Mouse (Mus musculus): Measurements from ENCODE around the gene Gm13691. TPM values are rescaled to one million over a fixed set of nuclear protein-coding genes. Genes with fewer than 3 reads are reported as not detected.
A peak's percentile ranks its signal among the peaks of the same experiment; 100 is the strongest.
"Not testable (repeated sequence)": the region's sequence is repeated elsewhere in the genome, so short reads cannot be mapped to it uniquely, and the experiment has no call there.

The Gm13691 gene
- not detected for total RNA-seq (2018; cell fraction: chromatin; rRNA removed)
- total RNA-seq (2018; cell fraction: cytosol; rRNA removed) = not detected
- total RNA-seq (2018; cell fraction: nucleus; rRNA removed) = not detected
- polyA plus RNA-seq (2018) = not detected in 3 replicates

- not testable (repeated sequence) for H3K36me3 ChIP-seq (ENCODE audit: inconsistent target); H3K79me2 ChIP-seq (ENCODE audit: inconsistent target); H3K4me3 ChIP-seq (ENCODE audit: inconsistent target); H3K27ac ChIP-seq
- no CpG with 5 or more reads among the region's 6 CpGs for WGBS (ENCODE audit: missing documents)
Measured at GRCm38 (mm10) chr2:83990253-83990652, at the start of gene Gm13691. TSS of gene Gm13691 (plus strand) at chr2:83990553.

- Histone ChIP-seq H3K4me3 (ENCODE audit: inconsistent target) (peak within 1 kb of the TSS; percentile 1; the same call in 1 of the 2 replicates), H3K79me2 (ENCODE audit: inconsistent target) (no peaks in the 10 kb centered on the region), H3K36me3 (ENCODE audit: inconsistent target) (no peaks in the 10 kb centered on the region), H3K27ac (no peak within 1 kb of the TSS)
- 3% methylated on average over 18 of the region's 20 CpGs for WGBS (ENCODE audit: missing documents)
Measured at GRCm38 (mm10) chr2:83940931-83941361, 49.4 kb upstream of the Gm13691 start, which contains the start of gene Zswim2. TSS of gene Zswim2 (minus strand) at chr2:83941228.

GRCm38 (mm10) chr2:83941378-83941777 is 49.0 kb upstream of the Gm13691 start:
- WGBS (ENCODE audit: missing documents) = 9% methylated on average over 2 of the region's 3 CpGs
- H3K4me3 ChIP-seq (ENCODE audit: inconsistent target) = 0 out of 2 replicates have a peak overlapping the region, but pooled peaks have one; percentile 1
- no peaks in the 10 kb centered on the region for H3K36me3 ChIP-seq (ENCODE audit: inconsistent target)
- H3K79me2 ChIP-seq (ENCODE audit: inconsistent target) = no peaks in the 10 kb centered on the region
- H3K27ac ChIP-seq = no peak overlapping the region

GRCm38 (mm10) chr2:83941792-83942191 is 48.6 kb upstream of the Gm13691 start:
- H3K36me3 ChIP-seq (ENCODE audit: inconsistent target) = no peaks in the 10 kb centered on the region
- H3K4me3 ChIP-seq (ENCODE audit: inconsistent target) = no peak overlapping the region
- WGBS (ENCODE audit: missing documents) = 30% methylated on average over 4 of the region's 4 CpGs
- no peaks in the 10 kb centered on the region for H3K79me2 ChIP-seq (ENCODE audit: inconsistent target)
- H3K27ac ChIP-seq = no peak overlapping the region

GRCm38 (mm10) chr2:83955393-83955792 is 35.0 kb upstream of the Gm13691 start, which contains the start of gene Gm13698:
TSS of gene Gm13698 (plus strand) at chr2:83955693.
- H3K79me2 ChIP-seq (ENCODE audit: inconsistent target); H3K4me3 ChIP-seq (ENCODE audit: inconsistent target); H3K36me3 ChIP-seq (ENCODE audit: inconsistent target); H3K27ac ChIP-seq: not testable (repeated sequence)
- no CpG with 5 or more reads among the region's 6 CpGs for WGBS (ENCODE audit: missing documents)

GRCm38 (mm10) chr2:83961203-83961602 is 29.1 kb upstream of the Gm13691 start, which contains the start of gene Gm13693:
TSS of gene Gm13693 (plus strand) at chr2:83961503.
- no CpG with 5 or more reads among the region's 6 CpGs for WGBS (ENCODE audit: missing documents)
- not testable (repeated sequence) for H3K36me3 ChIP-seq (ENCODE audit: inconsistent target); H3K27ac ChIP-seq; H3K79me2 ChIP-seq (ENCODE audit: inconsistent target); H3K4me3 ChIP-seq (ENCODE audit: inconsistent target)

GRCm38 (mm10) chr2:83967013-83967412 is 23.3 kb upstream of the Gm13691 start, which contains the start of gene Gm13695:
TSS of gene Gm13695 (plus strand) at chr2:83967313.
- not testable (repeated sequence) for H3K4me3 ChIP-seq (ENCODE audit: inconsistent target); H3K79me2 ChIP-seq (ENCODE audit: inconsistent target); H3K27ac ChIP-seq; H3K36me3 ChIP-seq (ENCODE audit: inconsistent target)
- WGBS (ENCODE audit: missing documents) = no CpG with 5 or more reads among the region's 6 CpGs

- not testable (repeated sequence) for H3K4me3 ChIP-seq (ENCODE audit: inconsistent target); H3K79me2 ChIP-seq (ENCODE audit: inconsistent target); H3K36me3 ChIP-seq (ENCODE audit: inconsistent target); H3K27ac ChIP-seq
- WGBS (ENCODE audit: missing documents) = no CpG with 5 or more reads among the region's 6 CpGs
Measured at GRCm38 (mm10) chr2:83972823-83973222, 17.5 kb upstream of the Gm13691 start, which contains the start of gene Gm13696. TSS of gene Gm13696 (plus strand) at chr2:83973123.

- not testable (repeated sequence) for H3K4me3 ChIP-seq (ENCODE audit: inconsistent target); H3K79me2 ChIP-seq (ENCODE audit: inconsistent target); H3K36me3 ChIP-seq (ENCODE audit: inconsistent target); H3K27ac ChIP-seq
- no CpG with 5 or more reads among the region's 6 CpGs for WGBS (ENCODE audit: missing documents)
Measured at GRCm38 (mm10) chr2:83978633-83979032, 11.7 kb upstream of the Gm13691 start, which contains the start of gene Gm13694. TSS of gene Gm13694 (plus strand) at chr2:83978933.

GRCm38 (mm10) chr2:83984443-83984842 is 5.9 kb upstream of the Gm13691 start, which contains the start of gene Gm13697:
TSS of gene Gm13697 (plus strand) at chr2:83984743.
- WGBS (ENCODE audit: missing documents) = no CpG with 5 or more reads among the region's 6 CpGs
- H3K36me3 ChIP-seq (ENCODE audit: inconsistent target); H3K4me3 ChIP-seq (ENCODE audit: inconsistent target); H3K79me2 ChIP-seq (ENCODE audit: inconsistent target); H3K27ac ChIP-seq: not testable (repeated sequence)

- H3K27ac ChIP-seq = peak overlapping the region; percentile 28
- peak overlapping the region; percentile 20 for H3K4me3 ChIP-seq (ENCODE audit: inconsistent target)
- H3K36me3 ChIP-seq (ENCODE audit: inconsistent target); H3K79me2 ChIP-seq (ENCODE audit: inconsistent target): not testable (repeated sequence)
- WGBS (ENCODE audit: missing documents) = 7% methylated on average over 6 of the region's 9 CpGs
Measured at GRCm38 (mm10) chr2:83993639-83994255, 3.4 kb downstream of the Gm13691 start.

- WGBS (ENCODE audit: missing documents) = no CpG with 5 or more reads among the region's 3 CpGs
Measured at GRCm38 (mm10) chr2:83994526-83994925, 4.2 kb downstream of the Gm13691 start.

GRCm38 (mm10) chr2:84008913-84009312 is 18.6 kb downstream of the Gm13691 start:
- no peaks in the 10 kb centered on the region for H3K36me3 ChIP-seq (ENCODE audit: inconsistent target)
- no peaks in the 10 kb centered on the region for H3K79me2 ChIP-seq (ENCODE audit: inconsistent target)
- H3K4me3 ChIP-seq (ENCODE audit: inconsistent target) = no peak overlapping the region
- WGBS (ENCODE audit: missing documents) = 89% methylated on average over 1 of the region's 1 CpGs
- no peak overlapping the region for H3K27ac ChIP-seq

More at GRCm38 (mm10) chr2:83994526-83994925, 4.2 kb downstream of the Gm13691 start:
- H3K36me3 ChIP-seq (ENCODE audit: inconsistent target); H3K79me2 ChIP-seq (ENCODE audit: inconsistent target); H3K4me3 ChIP-seq (ENCODE audit: inconsistent target); H3K27ac ChIP-seq: not testable (repeated sequence)

- H3K36me3 ChIP-seq (ENCODE audit: inconsistent target) = no peaks in the 10 kb centered on the region
- no peaks in the 10 kb centered on the region for H3K79me2 ChIP-seq (ENCODE audit: inconsistent target)
- 13% methylated on average over 3 of the region's 3 CpGs for WGBS (ENCODE audit: missing documents)
- H3K4me3 ChIP-seq (ENCODE audit: inconsistent target) = no peak overlapping the region
- H3K27ac ChIP-seq = no peak overlapping the region
Measured at GRCm38 (mm10) chr2:84009818-84010217, 19.5 kb downstream of the Gm13691 start.

- H3K27ac ChIP-seq = no peak overlapping the region
- H3K36me3 ChIP-seq (ENCODE audit: inconsistent target) = no peaks in the 10 kb centered on the region
- no peak overlapping the region for H3K4me3 ChIP-seq (ENCODE audit: inconsistent target)
- 89% methylated on average over 6 of the region's 6 CpGs for WGBS (ENCODE audit: missing documents)
- no peaks in the 10 kb centered on the region for H3K79me2 ChIP-seq (ENCODE audit: inconsistent target)
Measured at GRCm38 (mm10) chr2:84014572-84014971, 24.2 kb downstream of the Gm13691 start.

Measured in macrophage (primary cell).